Mouse (Mus musculus): ENCODE measurements around the gene 1700022I11Rik. TPM values are rescaled to one million over a fixed set of nuclear protein-coding genes. Genes with fewer than 3 reads are reported as not detected.

1700022I11Rik gene
- polyA plus RNA-seq (2014; fragmentation: Nextera tagmentation; extraction: Ambion mirVana): 0.47 and 0.53 TPM in 2 replicates

DNA sequence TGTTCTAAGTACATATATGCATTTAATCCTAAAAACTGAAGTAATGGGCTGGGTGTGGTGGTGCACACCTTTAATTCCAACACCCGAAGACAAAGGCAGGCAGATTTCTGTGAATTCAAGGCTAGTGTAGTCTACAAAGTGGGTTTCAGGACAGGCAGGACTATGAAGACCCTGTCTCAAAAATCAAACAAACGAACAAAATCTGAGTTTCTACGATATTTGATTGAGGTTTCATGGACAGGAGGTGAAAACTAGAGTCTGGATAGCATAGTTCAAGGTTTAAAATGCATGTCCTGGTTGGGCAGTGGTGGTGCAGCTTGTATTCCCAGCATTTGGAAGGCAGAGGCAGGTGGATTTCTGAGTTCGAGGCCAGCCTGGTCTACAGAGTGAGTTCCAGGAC, at the start of gene 1700022I11Rik:
1700022I11Rik (plus strand) TSS at position 301 of the 400 bp plus-strand sequence.
- Histone ChIP-seq H3K9me3 (replicated peaks; ENCODE audit: control insufficient read depth, low read length) (no peaks in the 10 kb centered on the region), H3K27ac (ENCODE audit: low read depth, low read length) (no peak within 1 kb of the TSS), H3K4me1 (ENCODE audit: control insufficient read depth, insufficient read depth, low read length) (no peaks in the 10 kb centered on the region), H3K4me3 (ENCODE audit: low read depth, low read length) (no peak within 1 kb of the TSS), H3K36me3 (ENCODE audit: control insufficient read depth, insufficient read depth, low read length) (no peaks in the 10 kb centered on the region), H3K4me2 (ENCODE audit: low read length) (no peak within 1 kb of the TSS), H3K27me3 (replicated peaks; ENCODE audit: control insufficient read depth, insufficient read depth, low read length) (no peaks in the 10 kb centered on the region), H3K9ac (ENCODE audit: low read length) (no peak within 1 kb of the TSS)
- ATAC-seq (no peak), DNase-seq (ENCODE audit: low spot score) (no peak)
- 94% methylated on average over 4 of the region's 4 CpGs for WGBS

DNA sequence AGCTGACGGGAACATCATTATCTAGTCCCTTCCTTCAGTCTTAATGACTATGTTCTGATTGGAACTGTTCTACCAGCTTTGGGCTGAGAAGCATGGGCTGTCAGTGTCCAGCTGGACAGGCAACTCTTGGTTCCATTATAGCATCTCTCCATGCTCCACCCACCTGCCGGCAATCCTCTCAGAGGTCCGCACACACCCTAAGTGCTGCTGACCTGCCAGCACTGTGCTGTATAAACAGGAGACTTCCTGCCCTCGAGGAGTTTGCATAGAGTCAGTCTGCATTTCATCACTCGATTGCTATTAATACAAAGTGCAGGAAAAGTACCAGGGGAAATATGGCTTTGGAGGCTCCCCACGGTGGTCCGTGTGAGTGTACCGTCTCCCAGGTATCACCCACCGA, 48.7 kb upstream of the 1700022I11Rik start:
- Histone ChIP-seq H3K27me3 (replicated peaks; ENCODE audit: control insufficient read depth, insufficient read depth, low read length) (peaks cover 20% of the 10 kb centered on the region), H3K4me1 (ENCODE audit: control insufficient read depth, insufficient read depth, low read length) (no peaks in the 10 kb centered on the region), H3K4me3 (ENCODE audit: low read depth, low read length) (no peak overlapping the region), H3K9me3 (replicated peaks; ENCODE audit: control insufficient read depth, low read length) (no peaks in the 10 kb centered on the region), H3K4me2 (ENCODE audit: low read length) (no peak overlapping the region), H3K9ac (ENCODE audit: low read length) (no peak overlapping the region), H3K27ac (ENCODE audit: low read depth, low read length) (no peak overlapping the region), H3K36me3 (ENCODE audit: control insufficient read depth, insufficient read depth, low read length) (no peaks in the 10 kb centered on the region)
- 86% methylated on average over 9 of the region's 9 CpGs for WGBS
- no peak for ATAC-seq
- DNase-seq (ENCODE audit: low spot score): no peak

DNA sequence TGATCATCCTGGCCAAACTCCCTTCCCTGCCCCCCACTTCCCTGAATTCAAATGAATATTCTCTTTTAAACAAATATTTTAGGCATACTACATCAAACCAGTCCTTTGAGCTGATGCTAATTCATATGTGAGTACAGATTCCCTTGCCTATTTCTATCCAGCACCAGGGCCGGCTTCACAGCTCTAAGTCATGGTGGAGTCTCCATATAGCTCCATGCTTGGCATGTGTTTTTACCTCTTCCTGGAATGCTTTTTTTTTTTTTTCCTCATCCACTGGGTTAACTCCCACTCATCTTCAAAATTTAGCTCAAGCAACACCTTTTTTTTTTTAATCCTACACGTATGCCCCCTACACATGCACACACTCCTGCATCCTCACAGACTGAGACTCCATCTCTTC, 47.9 kb upstream of the 1700022I11Rik start:
- WGBS: 84% methylated on average over 2 of the region's 2 CpGs
- Histone ChIP-seq H3K4me2 (ENCODE audit: low read length) (no peak overlapping the region), H3K9me3 (replicated peaks; ENCODE audit: control insufficient read depth, low read length) (no peaks in the 10 kb centered on the region)

GRCm38 (mm10) chr4:42922056-42922455, 47.3 kb upstream of the 1700022I11Rik start:
- Histone ChIP-seq H3K4me3 (ENCODE audit: low read depth, low read length) (no peak overlapping the region), H3K9ac (ENCODE audit: low read length) (no peak overlapping the region), H3K4me2 (ENCODE audit: low read length) (no peak overlapping the region), H3K9me3 (replicated peaks; ENCODE audit: control insufficient read depth, low read length) (no peaks in the 10 kb centered on the region), H3K27ac (ENCODE audit: low read depth, low read length) (no peak overlapping the region), H3K36me3 (ENCODE audit: control insufficient read depth, insufficient read depth, low read length) (no peaks in the 10 kb centered on the region), H3K4me1 (ENCODE audit: control insufficient read depth, insufficient read depth, low read length) (no peaks in the 10 kb centered on the region), H3K27me3 (replicated peaks; ENCODE audit: control insufficient read depth, insufficient read depth, low read length) (peaks cover 13% of the 10 kb centered on the region)
- 72% methylated on average over 6 of the region's 6 CpGs for WGBS
- no peak for ATAC-seq
- peak; percentile 12 for DNase-seq (ENCODE audit: low spot score)

More for the DNA sequence above, 47.9 kb upstream of the 1700022I11Rik start:
- DNase-seq (ENCODE audit: low spot score) (no peak), ATAC-seq (no peak)
- Histone ChIP-seq H3K27me3 (replicated peaks; ENCODE audit: control insufficient read depth, insufficient read depth, low read length) (peaks cover 16% of the 10 kb centered on the region), H3K36me3 (ENCODE audit: control insufficient read depth, insufficient read depth, low read length) (no peaks in the 10 kb centered on the region), H3K4me3 (ENCODE audit: low read depth, low read length) (no peak overlapping the region), H3K27ac (ENCODE audit: low read depth, low read length) (no peak overlapping the region), H3K9ac (ENCODE audit: low read length) (no peak overlapping the region), H3K4me1 (ENCODE audit: control insufficient read depth, insufficient read depth, low read length) (no peaks in the 10 kb centered on the region)

DNA sequence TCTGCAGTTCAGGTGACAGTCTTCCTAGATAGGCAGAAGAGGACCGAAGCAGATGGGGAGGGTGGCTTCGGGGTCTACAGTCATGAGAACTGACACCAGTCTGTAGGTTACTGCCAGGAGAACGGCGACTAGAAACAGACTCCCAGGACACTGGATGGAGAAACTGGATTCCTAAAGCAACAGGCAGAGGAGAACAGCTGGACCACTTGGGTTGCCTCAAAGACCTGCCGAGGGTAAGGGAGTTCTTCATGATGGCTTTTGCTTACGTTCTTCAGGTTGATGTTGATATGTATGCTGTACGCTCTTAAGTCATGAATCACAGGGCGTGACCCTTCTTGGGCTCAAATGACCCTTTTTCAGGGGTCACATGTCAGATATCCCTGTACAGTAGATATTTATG, 46.9 kb upstream of the 1700022I11Rik start:
- Histone ChIP-seq H3K4me1 (ENCODE audit: control insufficient read depth, insufficient read depth, low read length) (no peaks in the 10 kb centered on the region), H3K36me3 (ENCODE audit: control insufficient read depth, insufficient read depth, low read length) (no peaks in the 10 kb centered on the region), H3K4me3 (ENCODE audit: low read depth, low read length) (no peak overlapping the region), H3K27me3 (replicated peaks; ENCODE audit: control insufficient read depth, insufficient read depth, low read length) (peaks cover 11% of the 10 kb centered on the region), H3K4me2 (ENCODE audit: low read length) (no peak overlapping the region), H3K27ac (ENCODE audit: low read depth, low read length) (no peak overlapping the region), H3K9ac (ENCODE audit: low read length) (no peak overlapping the region), H3K9me3 (replicated peaks; ENCODE audit: control insufficient read depth, low read length) (no peaks in the 10 kb centered on the region)
- DNase-seq (ENCODE audit: low spot score) (no peak), ATAC-seq (no peak)
- WGBS: 91% methylated on average over 8 of the region's 8 CpGs

DNA sequence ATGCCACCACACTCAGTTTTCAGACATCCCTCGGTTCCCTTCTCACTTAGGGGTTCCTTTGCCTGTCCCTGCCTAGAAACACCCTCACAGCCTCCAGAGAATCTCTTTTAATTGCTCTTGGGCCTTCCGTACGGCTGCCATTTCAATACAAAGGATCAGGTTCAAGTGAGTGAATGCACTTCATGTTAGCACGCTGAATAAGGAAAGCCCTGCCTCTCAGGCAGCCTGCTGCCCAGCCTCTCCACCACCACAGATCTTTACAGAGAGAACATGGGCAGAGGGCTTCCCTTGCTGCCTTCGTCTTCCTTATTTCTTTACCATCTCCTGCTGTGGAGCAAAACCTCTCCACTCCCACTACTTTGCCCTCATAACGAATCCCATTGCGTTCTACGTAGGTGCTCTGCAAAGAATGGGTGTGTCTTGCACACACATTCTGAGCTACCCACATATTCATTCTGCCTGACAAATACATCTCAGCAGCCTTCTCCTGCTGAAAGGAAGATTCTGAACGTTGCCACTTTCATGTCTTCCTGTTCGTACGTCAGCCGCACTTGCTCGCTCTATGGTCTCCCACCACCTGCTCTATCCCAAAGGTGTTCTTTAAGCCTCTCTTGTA, 45.2 kb upstream of the 1700022I11Rik start:
- no peaks in the 10 kb centered on the region for H3K9me3 ChIP-seq (replicated peaks; ENCODE audit: control insufficient read depth, low read length)
- no peak overlapping the region for H3K9ac ChIP-seq (ENCODE audit: low read length)
- ATAC-seq (no peak), DNase-seq (ENCODE audit: low spot score) (no peak)
- H3K27me3 ChIP-seq (replicated peaks; ENCODE audit: control insufficient read depth, insufficient read depth, low read length): no peaks in the 10 kb centered on the region
- H3K4me2 ChIP-seq (ENCODE audit: low read length): no peak overlapping the region
- H3K36me3 ChIP-seq (ENCODE audit: control insufficient read depth, insufficient read depth, low read length): no peaks in the 10 kb centered on the region
- WGBS: 50% methylated on average over 13 of the region's 13 CpGs
- no peak overlapping the region for H3K27ac ChIP-seq (ENCODE audit: low read depth, low read length)
- H3K4me1 ChIP-seq (ENCODE audit: control insufficient read depth, insufficient read depth, low read length): no peaks in the 10 kb centered on the region
- no peak overlapping the region for H3K4me3 ChIP-seq (ENCODE audit: low read depth, low read length)

DNA sequence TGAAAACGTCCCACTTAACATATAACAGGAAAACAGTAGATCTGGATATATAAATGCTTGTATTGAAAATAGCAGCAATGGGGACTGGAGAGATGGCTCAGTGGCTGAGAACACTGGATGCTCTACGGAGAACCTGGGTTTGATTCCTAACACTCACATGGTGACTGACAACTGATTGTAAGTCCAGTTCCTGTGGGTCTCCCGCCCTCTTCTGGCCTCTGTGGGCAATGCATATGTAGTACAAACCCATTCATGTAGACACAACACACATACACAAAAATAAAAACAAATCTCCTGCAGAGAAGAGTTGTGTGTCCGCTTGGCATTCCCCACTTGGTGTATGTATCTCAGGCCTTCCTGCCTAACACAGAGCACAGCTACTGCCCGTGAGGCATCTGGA, 41.2 kb upstream of the 1700022I11Rik start:
- H3K4me1 ChIP-seq (ENCODE audit: control insufficient read depth, insufficient read depth, low read length): no peaks in the 10 kb centered on the region
- WGBS: 88% methylated on average over 5 of the region's 5 CpGs
- no peaks in the 10 kb centered on the region for H3K9me3 ChIP-seq (replicated peaks; ENCODE audit: control insufficient read depth, low read length)
- no peak for DNase-seq (ENCODE audit: low spot score)
- H3K36me3 ChIP-seq (ENCODE audit: control insufficient read depth, insufficient read depth, low read length): no peaks in the 10 kb centered on the region
- H3K4me3 ChIP-seq (ENCODE audit: low read depth, low read length): no peak overlapping the region
- H3K27ac ChIP-seq (ENCODE audit: low read depth, low read length): no peak overlapping the region
- no peak overlapping the region for H3K9ac ChIP-seq (ENCODE audit: low read length)
- no peak overlapping the region for H3K4me2 ChIP-seq (ENCODE audit: low read length)
- no peak for ATAC-seq
- H3K27me3 ChIP-seq (replicated peaks; ENCODE audit: control insufficient read depth, insufficient read depth, low read length): no peaks in the 10 kb centered on the region

- DNase-seq (ENCODE audit: low spot score) (no peak), ATAC-seq (no peak)
- 97% methylated on average over 9 of the region's 9 CpGs for WGBS
- Histone ChIP-seq H3K9ac (ENCODE audit: low read length) (no peak overlapping the region), H3K4me1 (ENCODE audit: control insufficient read depth, insufficient read depth, low read length) (peaks cover 4% of the 10 kb centered on the region; the same call in 1 of the 2 replicates), H3K27me3 (replicated peaks; ENCODE audit: control insufficient read depth, insufficient read depth, low read length) (no peaks in the 10 kb centered on the region), H3K36me3 (ENCODE audit: control insufficient read depth, insufficient read depth, low read length) (no peaks in the 10 kb centered on the region), H3K9me3 (replicated peaks; ENCODE audit: control insufficient read depth, low read length) (no peaks in the 10 kb centered on the region), H3K27ac (ENCODE audit: low read depth, low read length) (no peak overlapping the region), H3K4me3 (ENCODE audit: low read depth, low read length) (no peak overlapping the region), H3K4me2 (ENCODE audit: low read length) (no peak overlapping the region)
These were observed 40.5 kb upstream of the 1700022I11Rik start for GRCm38 (mm10) chr4:42928952-42929351.

DNA sequence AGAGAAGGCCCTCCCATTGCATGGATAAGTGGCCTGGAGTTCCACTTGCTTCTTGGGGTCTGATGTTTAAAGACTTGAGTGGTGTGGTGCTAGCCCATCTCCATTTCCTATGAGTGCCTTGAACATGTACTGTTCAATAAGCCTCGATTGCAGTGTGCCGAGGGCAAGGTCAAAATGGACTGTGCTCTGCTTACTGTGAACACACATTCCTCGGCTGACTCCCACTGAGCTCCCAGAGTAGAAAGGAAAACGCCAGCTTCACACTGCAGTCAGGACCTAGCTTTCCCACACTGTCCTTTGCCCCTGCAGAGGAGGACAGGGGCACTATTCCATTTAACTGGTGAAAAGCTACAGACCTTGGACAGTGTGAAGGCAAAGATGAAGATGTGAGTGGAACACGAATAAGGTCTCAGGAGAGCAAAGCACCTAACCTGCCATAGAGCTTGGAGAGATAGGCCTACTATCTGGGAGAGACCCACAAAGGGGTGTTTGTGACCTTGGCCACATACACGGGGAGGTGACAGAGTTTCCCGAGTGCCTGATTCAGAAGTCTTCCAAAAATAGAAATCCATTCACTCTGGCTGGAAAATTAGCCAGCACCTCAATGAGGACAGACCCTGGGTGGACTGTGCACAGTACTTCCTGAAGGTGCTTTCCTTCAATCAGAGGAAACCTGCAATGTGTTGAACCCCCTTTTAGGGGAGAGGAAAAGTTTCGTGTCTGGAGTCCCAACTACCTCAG, 37.0 kb upstream of the 1700022I11Rik start:
- DNase-seq (ENCODE audit: low spot score): no peak

More for the DNA sequence above, 37.0 kb upstream of the 1700022I11Rik start:
- H3K9ac ChIP-seq (ENCODE audit: low read length): no peak overlapping the region
- H3K27me3 ChIP-seq (replicated peaks; ENCODE audit: control insufficient read depth, insufficient read depth, low read length): no peaks in the 10 kb centered on the region
- H3K4me2 ChIP-seq (ENCODE audit: low read length): no peak overlapping the region
- WGBS: 75% methylated on average over 8 of the region's 8 CpGs
- H3K4me3 ChIP-seq (ENCODE audit: low read depth, low read length): no peak overlapping the region
- H3K9me3 ChIP-seq (replicated peaks; ENCODE audit: control insufficient read depth, low read length): no peaks in the 10 kb centered on the region
- H3K27ac ChIP-seq (ENCODE audit: low read depth, low read length): no peak overlapping the region
- no peaks in the 10 kb centered on the region for H3K36me3 ChIP-seq (ENCODE audit: control insufficient read depth, insufficient read depth, low read length)
- ATAC-seq: no peak
- peaks cover 4% of the 10 kb centered on the region; the same call in 1 of the 2 replicates for H3K4me1 ChIP-seq (ENCODE audit: control insufficient read depth, insufficient read depth, low read length)

All from forebrain, embryonic 14.5 days (tissue).